Mouse (Mus musculus): Measurements from ENCODE around the gene Ripor2. TPM values are rescaled to one million over a fixed set of nuclear protein-coding genes. Genes with fewer than 3 reads are reported as not detected.
A peak's percentile ranks its signal among the peaks of the same experiment; 100 is the strongest.

Gene Ripor2
- total RNA-seq, 2 experiments from 2014 or later: 24.7 to 34.1 TPM

DNA sequence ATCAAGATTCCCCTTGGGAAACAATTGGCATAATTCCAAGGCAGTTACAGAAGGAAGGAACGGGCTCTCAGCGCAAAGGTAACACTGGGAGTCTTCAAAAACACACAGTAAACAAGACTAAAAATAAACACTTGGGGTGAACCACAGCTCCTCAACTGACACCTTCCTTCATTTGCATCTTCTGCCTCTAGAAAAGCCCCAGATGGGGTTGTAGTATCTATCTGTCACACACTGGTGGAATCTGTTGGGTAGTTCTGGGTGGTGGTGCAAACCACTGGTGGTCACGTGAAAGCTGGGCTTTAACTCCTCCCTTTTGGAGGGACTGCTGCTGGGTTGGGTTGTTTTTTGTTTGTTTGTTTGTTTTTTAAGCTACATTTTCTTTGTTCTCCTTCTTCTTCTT is 31.4 kb downstream of the Ripor2 start:
- peak; percentile 93 for ATAC-seq (replicated peaks; ENCODE audit: low FRiP score, low TSS enrichment, poor library complexity, severe bottlenecking)

DNA sequence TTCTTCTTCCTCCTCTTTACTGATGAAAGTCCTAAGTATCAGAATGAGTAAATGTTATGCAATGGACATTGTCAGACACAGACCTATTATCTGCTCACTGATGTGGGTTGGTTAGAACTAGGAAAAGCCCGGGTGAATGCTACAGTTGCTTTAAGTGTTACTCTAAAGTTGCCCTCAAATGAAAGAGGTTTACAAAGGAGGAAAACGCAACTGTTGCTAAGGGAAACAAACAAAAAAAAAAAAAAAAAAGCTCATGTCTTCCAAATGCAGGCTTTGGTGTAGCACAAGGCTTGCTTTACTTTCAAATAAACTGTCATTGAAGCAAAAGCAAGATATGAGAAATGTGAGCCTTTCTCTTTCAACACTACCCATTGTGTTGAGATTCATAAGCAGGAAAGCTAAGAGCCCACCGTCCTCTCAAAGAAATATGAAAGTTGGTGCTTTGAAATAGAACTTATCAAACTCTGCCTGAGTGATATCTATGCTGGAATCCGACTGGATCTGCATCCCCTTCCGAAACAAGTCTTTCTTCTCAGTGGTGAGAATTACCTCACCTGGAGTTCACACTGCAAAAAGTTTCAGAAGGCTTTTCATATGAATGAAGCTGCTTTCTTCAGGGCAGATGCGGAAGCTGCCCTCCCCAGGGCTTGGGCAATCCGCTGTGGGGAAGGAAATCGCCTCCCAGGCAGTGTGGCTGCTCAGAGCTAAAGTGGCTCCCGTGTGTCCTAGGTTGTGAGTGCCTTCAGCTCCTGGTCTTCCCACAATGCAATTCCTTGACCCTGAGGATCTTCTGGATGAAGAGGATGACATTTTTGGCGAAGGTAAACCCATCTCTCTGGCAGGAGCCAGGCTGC is 32.2 kb downstream of the Ripor2 start:
- no peak for ATAC-seq (replicated peaks; ENCODE audit: low FRiP score, low TSS enrichment, poor library complexity, severe bottlenecking)

- ATAC-seq (replicated peaks; ENCODE audit: low FRiP score, low TSS enrichment, poor library complexity, severe bottlenecking): no peak
These were observed 34.1 kb downstream of the Ripor2 start for GRCm38 (mm10) chr13:24615921-24616565.

DNA sequence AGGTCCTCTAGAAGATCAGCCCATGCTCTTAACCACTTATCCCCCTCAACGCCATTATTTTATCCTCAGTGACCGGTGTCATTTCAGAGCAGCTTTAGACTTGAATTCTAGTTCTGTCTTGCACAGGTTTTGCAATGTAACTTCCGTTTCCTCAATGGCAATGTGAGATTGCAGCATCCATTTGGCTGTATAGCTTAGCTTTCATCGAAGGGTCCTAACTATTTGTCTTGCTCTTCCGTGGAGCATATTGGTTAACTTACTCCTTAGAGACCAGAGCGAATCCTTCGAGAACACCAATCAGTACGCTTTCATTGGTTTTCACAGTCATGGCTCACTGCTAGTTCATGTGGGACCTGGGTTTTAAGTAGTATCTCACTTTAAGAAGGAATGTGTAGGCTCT is 34.7 kb downstream of the Ripor2 start:
- ATAC-seq (replicated peaks; ENCODE audit: low FRiP score, low TSS enrichment, poor library complexity, severe bottlenecking): no peak

GRCm38 (mm10) chr13:24617076-24617798 is 35.2 kb downstream of the Ripor2 start:
- no peak for ATAC-seq (replicated peaks; ENCODE audit: low FRiP score, low TSS enrichment, poor library complexity, severe bottlenecking)

DNA sequence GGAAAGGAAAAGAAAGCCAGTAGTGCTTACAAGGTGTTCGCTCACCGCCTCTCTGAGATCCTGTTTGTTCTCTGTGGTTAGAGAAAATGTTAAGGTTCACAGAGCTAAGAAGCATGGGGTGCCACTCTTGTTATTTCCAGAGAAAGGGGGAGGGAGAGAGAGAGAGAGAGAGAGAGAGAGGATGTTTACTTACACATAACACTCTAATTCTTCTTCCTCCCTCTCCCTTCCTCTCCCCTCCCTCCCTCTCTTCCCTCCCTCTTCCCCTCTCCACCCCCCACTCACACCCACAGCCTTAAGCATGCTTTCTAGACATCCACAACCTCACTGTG is 35.8 kb downstream of the Ripor2 start:
- ATAC-seq (replicated peaks; ENCODE audit: low FRiP score, low TSS enrichment, poor library complexity, severe bottlenecking): no peak

GRCm38 (mm10) chr13:24619711-24620110 is 37.7 kb downstream of the Ripor2 start:
- ATAC-seq (replicated peaks; ENCODE audit: low FRiP score, low TSS enrichment, poor library complexity, severe bottlenecking): no peak

DNA sequence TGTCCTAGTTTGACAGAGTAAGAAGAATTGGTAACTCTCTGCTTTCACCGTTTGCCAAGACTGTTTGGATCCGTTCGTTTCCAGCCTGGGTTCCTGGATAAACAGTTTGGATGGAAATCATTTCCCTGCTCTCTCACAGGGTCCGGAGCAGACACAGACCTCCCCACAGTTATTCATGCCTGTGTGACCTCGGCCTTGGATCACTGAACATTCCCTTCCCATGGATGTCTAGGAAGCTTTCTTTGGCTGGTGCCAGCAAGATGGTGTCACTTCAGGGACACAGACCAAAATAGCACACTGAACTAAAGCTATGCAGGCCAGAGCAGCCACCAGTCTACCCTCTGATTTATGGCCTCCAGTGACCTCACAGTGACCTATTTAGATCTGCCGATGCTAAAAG is 38.5 kb downstream of the Ripor2 start:
- no peak for ATAC-seq (replicated peaks; ENCODE audit: low FRiP score, low TSS enrichment, poor library complexity, severe bottlenecking)

DNA sequence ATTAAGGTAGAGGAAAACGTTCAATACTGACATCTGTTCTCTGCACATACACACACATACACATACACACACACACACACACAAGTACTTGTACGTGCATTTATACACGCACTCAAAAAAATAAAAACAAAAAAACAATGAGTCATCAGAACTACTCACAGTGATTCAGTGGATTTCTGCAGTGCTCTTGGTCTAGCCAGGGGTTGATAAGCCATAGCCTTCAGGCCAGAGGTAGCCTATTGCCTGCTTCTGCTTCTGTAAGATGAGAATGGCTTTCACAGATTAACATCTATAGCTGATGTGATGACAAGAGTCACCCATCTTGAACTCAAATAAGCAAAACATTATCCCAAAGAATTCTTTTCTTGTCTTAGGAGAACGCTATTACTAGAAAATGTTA is 41.6 kb downstream of the Ripor2 start:
- ATAC-seq (replicated peaks; ENCODE audit: low FRiP score, low TSS enrichment, poor library complexity, severe bottlenecking): no peak

GRCm38 (mm10) chr13:24625071-24625470 is 43.1 kb downstream of the Ripor2 start:
- no peak for ATAC-seq (replicated peaks; ENCODE audit: low FRiP score, low TSS enrichment, poor library complexity, severe bottlenecking)

DNA sequence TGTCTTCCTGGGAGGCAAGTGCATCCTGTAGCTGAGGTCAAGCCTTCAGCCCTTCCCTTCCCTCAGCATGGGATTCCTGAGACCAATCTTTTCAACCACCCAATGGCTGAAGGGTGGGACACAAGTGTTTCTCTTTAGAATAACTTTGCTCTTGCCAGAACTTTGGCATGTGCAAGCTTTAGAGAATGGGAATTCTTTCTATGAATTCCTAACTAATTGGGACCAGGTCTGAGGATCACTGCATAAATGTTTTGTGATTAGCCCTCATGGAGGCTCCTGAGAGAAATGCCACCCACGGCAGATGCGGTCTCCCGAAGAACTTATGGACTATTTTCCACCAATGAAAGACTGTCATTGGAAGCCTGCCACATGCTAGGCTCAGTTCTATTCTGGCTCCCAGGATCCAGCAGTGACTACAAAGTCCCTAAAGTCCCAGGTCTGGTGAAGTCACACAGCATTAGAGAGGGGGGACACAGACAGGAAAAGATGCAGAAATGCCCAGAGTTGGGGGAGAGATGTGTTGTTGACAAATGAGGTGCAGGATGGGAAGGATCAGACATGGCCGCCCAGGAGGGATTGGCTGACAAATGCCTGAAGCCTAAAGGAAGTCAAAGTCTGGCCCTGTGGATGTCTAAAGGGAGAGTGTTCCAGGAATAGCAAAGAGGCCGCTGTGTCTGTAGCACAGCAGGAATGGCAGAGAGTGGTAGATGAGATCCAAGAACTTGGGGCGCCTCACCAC is 44.9 kb downstream of the Ripor2 start:
- no peak for ATAC-seq (replicated peaks; ENCODE audit: low FRiP score, low TSS enrichment, poor library complexity, severe bottlenecking)

DNA sequence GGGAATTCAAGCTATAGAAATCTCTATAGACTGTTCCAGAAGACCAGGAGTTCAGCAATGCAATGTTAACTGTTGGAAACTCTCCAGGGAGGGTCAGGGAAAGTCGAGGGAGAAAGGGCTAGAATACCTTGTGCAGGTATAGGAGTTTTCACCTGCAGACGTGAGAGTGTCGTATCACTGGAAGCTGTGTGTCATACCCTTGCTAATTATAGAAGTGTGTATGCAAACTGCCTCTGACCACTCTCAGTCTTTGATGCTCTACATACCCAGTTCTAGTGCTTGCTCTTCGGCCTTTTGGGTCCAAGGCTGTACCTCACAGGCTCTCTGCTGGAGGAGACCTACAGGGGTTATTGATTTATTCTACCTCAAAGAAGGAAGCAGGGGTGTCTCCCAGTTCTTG is 46.2 kb downstream of the Ripor2 start:
- no peak for ATAC-seq (replicated peaks; ENCODE audit: low FRiP score, low TSS enrichment, poor library complexity, severe bottlenecking)

DNA sequence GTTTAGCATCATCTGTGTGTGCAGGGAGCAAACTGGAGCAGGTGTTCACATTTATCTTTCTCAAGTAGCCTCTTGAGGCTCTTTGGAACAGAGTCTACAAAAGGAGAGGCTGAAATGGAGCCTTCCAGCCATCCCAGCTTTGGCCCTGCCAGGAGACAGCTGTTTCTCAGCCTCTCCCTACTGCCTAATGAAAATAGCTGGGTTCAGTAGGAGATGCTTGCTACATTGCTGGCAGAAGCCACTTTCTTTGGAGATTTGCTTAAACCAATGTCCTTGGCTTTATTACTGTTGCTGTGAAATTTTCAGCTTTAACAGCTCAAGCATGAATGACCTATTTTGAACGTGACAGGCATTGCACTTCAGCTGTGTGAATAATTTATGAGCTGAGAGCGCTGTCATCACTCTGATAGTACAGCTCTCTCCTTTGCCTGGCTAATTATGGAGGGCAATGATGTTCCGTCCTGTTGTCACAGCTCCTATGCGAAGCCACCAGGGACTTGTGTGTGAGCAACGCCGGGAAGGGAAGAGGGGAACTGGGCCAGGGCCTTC is 47.2 kb downstream of the Ripor2 start:
- no peak for ATAC-seq (replicated peaks; ENCODE audit: low FRiP score, low TSS enrichment, poor library complexity, severe bottlenecking)

DNA sequence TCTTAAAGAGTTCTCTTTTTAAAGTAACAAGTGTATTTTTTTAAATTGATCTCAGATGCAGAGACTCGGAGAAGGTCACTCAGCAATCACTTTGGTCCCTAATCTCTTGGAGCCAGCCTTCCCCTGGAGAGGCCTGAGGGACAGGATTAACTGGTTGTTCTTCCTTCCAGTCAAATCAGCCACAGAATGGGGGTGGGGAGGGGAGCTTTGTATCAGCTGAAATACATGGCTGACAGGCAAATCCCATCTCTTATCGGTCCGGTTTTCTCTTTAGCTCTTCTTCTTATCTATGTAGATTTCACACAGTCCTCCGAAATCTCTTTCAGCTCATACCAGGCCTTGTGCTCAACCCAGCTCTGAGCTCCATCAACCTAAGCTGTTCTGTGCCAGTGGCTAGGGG is 48.4 kb downstream of the Ripor2 start:
- peak; percentile 68 for ATAC-seq (replicated peaks; ENCODE audit: low FRiP score, low TSS enrichment, poor library complexity, severe bottlenecking)

DNA sequence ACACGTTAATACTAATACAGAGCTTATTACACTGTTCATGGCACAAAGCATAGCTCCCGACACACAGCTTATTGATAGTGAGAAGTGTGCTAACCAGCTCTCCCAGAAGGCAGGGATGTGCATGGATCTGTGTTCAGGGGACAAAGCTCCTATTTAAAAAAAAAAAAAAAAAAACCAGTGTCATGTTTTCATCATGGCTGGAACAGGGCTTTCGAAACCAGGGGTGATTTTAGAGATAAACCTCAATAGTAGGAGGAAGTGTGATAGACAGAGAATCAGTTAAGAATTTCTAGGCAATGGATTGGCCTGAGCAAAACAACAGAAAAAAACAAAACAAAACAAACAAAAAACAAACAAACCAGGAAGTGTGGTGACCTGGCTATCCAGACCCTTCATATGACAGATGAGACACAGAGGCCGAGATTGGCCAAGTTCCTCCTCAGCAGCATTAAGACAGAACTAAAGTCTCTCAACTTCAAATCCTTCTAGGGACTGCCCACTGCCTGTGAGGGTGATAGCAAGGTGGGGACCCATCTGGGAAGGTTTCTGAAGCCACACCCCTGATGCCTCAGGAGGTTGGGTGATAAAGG is 51.1 kb downstream of the Ripor2 start:
- peak; percentile 47 for ATAC-seq (replicated peaks; ENCODE audit: low FRiP score, low TSS enrichment, poor library complexity, severe bottlenecking)

GRCm38 (mm10) chr13:24634346-24635120 is 52.5 kb downstream of the Ripor2 start:
- no peak for ATAC-seq (replicated peaks; ENCODE audit: low FRiP score, low TSS enrichment, poor library complexity, severe bottlenecking)

GRCm38 (mm10) chr13:24638371-24639214 is 56.6 kb downstream of the Ripor2 start:
- 0 out of 2 replicates have a peak, but pooled peaks have one; percentile 13 for ATAC-seq (replicated peaks; ENCODE audit: low FRiP score, low TSS enrichment, poor library complexity, severe bottlenecking)

Data from megakaryocyte-erythroid progenitor cell, adult 5-6 weeks (primary cell).